Comparison of ENCODE assay signal across 15 mouse cellular contexts in genomic region chr4:41028272-41028671, GRCm38 (mm10). TPM values are rescaled to one million over a fixed set of nuclear protein-coding genes. Genes with fewer than 3 reads are reported as not detected.
DNase-seq lines count a peak whose midpoint lies in the region; ATAC-seq and TF ChIP-seq lines count a peak whose summit lies in the region.
"Had no signal": no experiment of that assay in that cellular context is flagged by ENCODE, and none has a peak within 500 bp of the region (broad histone marks: within the 10 kb centered on the region; RNA-seq: fewer than 3 reads in every experiment).

No protein-coding gene starts in this region.

- H3K27me3 ChIP-seq in kidney, adult 2 months (replicated peaks; ENCODE audit: control insufficient read depth, insufficient read depth, low read length) = no peaks in the 10 kb centered on the region
- H3K27me3 ChIP-seq in kidney, embryonic 14.5 days (ENCODE audit: control insufficient read depth, insufficient read depth, low read length) = no peaks in the 10 kb centered on the region
- H3K27me3 ChIP-seq in CH12.LX (replicated peaks) = no peaks in the 10 kb centered on the region
- H3K27me3 ChIP-seq: hindbrain, embryonic 13.5 days had no signal

- TF ChIP-seq EP300 in CH12.LX (IDR thresholded peaks at IDR 0.05; ENCODE audit: low read length) = no peak

- dilution Hi-C loops in CH12.LX (cut with MboI; ENCODE audit: extremely low pct_ligation_motif_present, extremely low pct_unique_long_range_greater_than_20kb, low sequenced_read_pairs) = no loop called here

- in situ Hi-C loops in CH12.LX (cut with MboI; ENCODE audit: low pct_ligation_motif_present, low pct_unique_long_range_greater_than_20kb, low sequenced_read_pairs) = no loop called here

- no peak for DNase-seq in kidney, adult 2 months
- DNase-seq in 416B (ENCODE audit: low read depth) (peak; percentile 71), CH12.LX (ENCODE audit: extremely low read depth) (peak; percentile 51)
- DNase-seq in c-Kit-positive CD71-positive TER-119-negative erythroid progenitor cells, embryonic 14.5 days (ENCODE audit: low read depth) = peak; percentile 42
- no peak for DNase-seq in spleen, postnatal 36 days (ENCODE audit: low spot score in 2 of 2)
- no peak for DNase-seq in adrenal gland, postnatal 4 days (ENCODE audit: low spot score in 2 of 2)
- DNase-seq in adrenal gland, adult 8-10 months = no peak
- DNase-seq: cerebellum, adult 11-12 months; gastrocnemius, postnatal 25 days had no signal

- 0 out of 2 replicates have a peak, but pooled peaks have one; percentile 8 for TF ChIP-seq CTCF in kidney, adult 2 months (conservative IDR thresholded peaks at IDR 0.05; ENCODE audit: insufficient read depth, insufficient read length, low read depth, low read length)
- TF ChIP-seq CTCF in CH12.LX (conservative IDR thresholded peaks at IDR 0.05 in 1 of 2, IDR thresholded peaks at IDR 0.05 in 1 of 2; ENCODE audit: low read depth in 2 of 2, low read length in 2 of 2) = peak; percentile 50 to 62

- no peak for TF ChIP-seq POLR2A in kidney, adult 2 months (IDR thresholded peaks at IDR 0.05; ENCODE audit: low read depth, low read length)
- no peak for TF ChIP-seq POLR2A in CH12.LX (IDR thresholded peaks at IDR 0.05; ENCODE audit: low read depth, low read length)

- H3K36me3 ChIP-seq in kidney, adult 2 months (ENCODE audit: control insufficient read depth, insufficient read depth, low read length) = no peaks in the 10 kb centered on the region
- H3K36me3 ChIP-seq in kidney, embryonic 14.5 days (ENCODE audit: control insufficient read depth, insufficient read depth, low read length) = peaks cover 21% of the 10 kb centered on the region
- H3K36me3 ChIP-seq in CH12.LX (replicated peaks in 1 of 2; ENCODE audit: control insufficient read depth in 1 of 2, insufficient read depth in 1 of 2, low read length in 1 of 2) = peaks cover 30 to 76% of the 10 kb centered on the region in 2 experiments

- H3K9ac ChIP-seq in kidney, embryonic 14.5 days (ENCODE audit: low read depth, low read length) = no peak overlapping the region
- H3K9ac ChIP-seq in CH12.LX (ENCODE audit: insufficient read depth, low read depth) = no peak overlapping the region
- H3K9ac ChIP-seq: hindbrain, embryonic 13.5 days had no signal

- H3K4me2 ChIP-seq in kidney, embryonic 14.5 days (replicated peaks; ENCODE audit: low read depth, low read length) = no peak overlapping the region
- H3K4me2 ChIP-seq in CH12.LX (ENCODE audit: insufficient read depth, low read depth, poor library complexity, severe bottlenecking) = no peak overlapping the region
- H3K4me2 ChIP-seq: hindbrain, embryonic 13.5 days had no signal

- no peak overlapping the region for H3K4me3 ChIP-seq in kidney, adult 2 months (ENCODE audit: insufficient read depth, low read depth, low read length)
- no peak overlapping the region for H3K4me3 ChIP-seq in kidney, embryonic 14.5 days (ENCODE audit: low read length)
- no peak overlapping the region for H3K4me3 ChIP-seq in CH12.LX (replicated peaks in 1 of 3; ENCODE audit: low read depth in 2 of 3, low read length in 2 of 3, poor library complexity in 1 of 3)
- H3K4me3 ChIP-seq: erythroblast, embryonic 14.5 days; hindbrain, embryonic 13.5 days; megakaryocyte, embryonic 14.5 days had no signal

- peak; percentile 8 for TF ChIP-seq RAD21 in CH12.LX (IDR thresholded peaks at IDR 0.05; ENCODE audit: low read depth, low read length)

- peak overlapping the region; percentile 52; the same call in 1 of the 2 replicates for H3K27ac ChIP-seq in kidney, adult 2 months (ENCODE audit: insufficient read depth, low read depth, low read length)
- no peak overlapping the region for H3K27ac ChIP-seq in kidney, embryonic 14.5 days (ENCODE audit: low read depth, low read length)
- no peak overlapping the region for H3K27ac ChIP-seq in CH12.LX (ENCODE audit: insufficient read depth, low read depth)
- H3K27ac ChIP-seq: hindbrain, embryonic 13.5 days had no signal

- WGBS in kidney, adult 2 months = 77% methylated on average over 4 of the region's 4 CpGs
- 81% methylated on average over 4 of the region's 4 CpGs for WGBS in kidney, embryonic 14.5 days

- H3K4me1 ChIP-seq in kidney, adult 2 months (ENCODE audit: control insufficient read depth, insufficient read depth, low read length) = peaks cover 8% of the 10 kb centered on the region; the same call in 1 of the 2 replicates
- H3K4me1 ChIP-seq in kidney, embryonic 14.5 days (ENCODE audit: control insufficient read depth, insufficient read depth, low read length) = 0 out of 2 replicates have a peak, but pooled peaks cover 3% of the 10 kb centered on the region
- peaks cover 5 to 28% of the 10 kb centered on the region in 2 experiments for H3K4me1 ChIP-seq in CH12.LX (ENCODE audit: control insufficient read depth in 1 of 2, insufficient read depth in 2 of 2)
- H3K4me1 ChIP-seq: hindbrain, embryonic 13.5 days had no signal

- H3K9me3 ChIP-seq in kidney, embryonic 14.5 days (ENCODE audit: control insufficient read depth, low read length) = no peaks in the 10 kb centered on the region
- no peaks in the 10 kb centered on the region for H3K9me3 ChIP-seq in CH12.LX (replicated peaks; ENCODE audit: low read length)
- H3K9me3 ChIP-seq: hindbrain, embryonic 13.5 days; megakaryocyte, embryonic 14.5 days had no signal

- no peak for ATAC-seq in kidney, embryonic 14.5 days (ENCODE audit: low FRiP score, low TSS enrichment)

- no peaks in the 10 kb centered on the region for H3K79me2 ChIP-seq in CH12.LX (replicated peaks; ENCODE audit: control insufficient read depth, extremely low read depth, insufficient read depth, poor library complexity, severe bottlenecking)

TF ChIP-seq in CH12.LX, 34 proteins besides CTCF, POLR2A, EP300 and RAD21:
- TF ChIP-seq RCOR1 (conservative IDR thresholded peaks at IDR 0.05; ENCODE audit: low read depth, low read length) (no peak), ZNF384 (IDR thresholded peaks at IDR 0.05; ENCODE audit: low read depth, low read length) (no peak), KAT2A (IDR thresholded peaks at IDR 0.05; ENCODE audit: insufficient replicate concordance, low read length) (no peak), MAX (IDR thresholded peaks at IDR 0.05; ENCODE audit: low read length) (no peak), SMC3 (IDR thresholded peaks at IDR 0.05; ENCODE audit: low read depth, low read length) (no peak), IRF4 (IDR thresholded peaks at IDR 0.05; ENCODE audit: low read depth, low read length) (no peak), ZC3H11A (IDR thresholded peaks at IDR 0.05; ENCODE audit: low read depth, low read length) (no peak), MAZ (IDR thresholded peaks at IDR 0.05; ENCODE audit: low read depth, low read length) (no peak), GABPA (IDR thresholded peaks at IDR 0.05; ENCODE audit: insufficient replicate concordance, low read depth, low read length) (no peak), ZKSCAN1 (IDR thresholded peaks at IDR 0.05; ENCODE audit: borderline replicate concordance, low read depth, low read length) (no peak), BHLHE40 (IDR thresholded peaks at IDR 0.05; ENCODE audit: low read depth, low read length) (no peak), JUND (conservative IDR thresholded peaks at IDR 0.05; ENCODE audit: low read depth, low read length) (no peak), TCF12 (IDR thresholded peaks at IDR 0.05; ENCODE audit: low read depth, low read length) (no peak), USF2 (conservative IDR thresholded peaks at IDR 0.05; ENCODE audit: low read depth, low read length) (no peak), MEF2A (IDR thresholded peaks at IDR 0.05; ENCODE audit: borderline replicate concordance, low read depth, low read length) (no peak)

RNA-seq across cellular contexts. Expression of gene Aqp7, which starts 19.7 kb away (rescaled TPM):
- 30.1 and 30.6 TPM in 2 replicates for polyA plus RNA-seq in kidney, adult 2 months (2012; rRNA removed)
- 0.46 and 0.53 TPM in 2 replicates for polyA plus RNA-seq in kidney, embryonic 14.5 days (2014; fragmentation: Nextera tagmentation; extraction: Ambion mirVana)
- total RNA-seq in CH12.LX (2012; rRNA removed) (not detected in 2 replicates), CH12.LX (2014; rRNA removed) (not detected in 2 replicates)
- polyA plus RNA-seq in CH12.LX (2012; ENCODE audit: insufficient read length, low read depth) = 0.10 TPM in 1 of 2 replicates, not detected in the other
- 10 to 100 TPM; 14.9 to 21.6 TPM for total RNA-seq in adrenal gland, postnatal 4 days (2021)
- total RNA-seq in adrenal gland, adult 8-10 months (2022) = 10 to 100 TPM in 3 of 4 experiments, 1 to 10 TPM in 1; 7.3 to 30.3 (median 14.6) TPM
- total RNA-seq: layer of hippocampus, adult 8-10 months; neutrophil, adult 5-6 weeks had no signal
- polyA plus RNA-seq: erythroblast, embryonic 14.5 days; hindbrain, embryonic 13.5 days had no signal

RNA-seq across cellular contexts. Expression of gene Nfx1, which starts 57.6 kb away (rescaled TPM):
- 24.3 and 25.8 TPM in 2 replicates for polyA plus RNA-seq in kidney, adult 2 months (2012; rRNA removed)
- 58.6 and 103 TPM in 2 replicates for polyA plus RNA-seq in kidney, embryonic 14.5 days (2014; fragmentation: Nextera tagmentation; extraction: Ambion mirVana)
- total RNA-seq in CH12.LX (2012; rRNA removed) = 53.7 and 55.5 TPM in 2 replicates
- 70.5 and 75.2 TPM in 2 replicates for total RNA-seq in CH12.LX (2014; rRNA removed)
- 87.0 and 89.8 TPM in 2 replicates for polyA plus RNA-seq in CH12.LX (2012; ENCODE audit: insufficient read length, low read depth)
- 100 to 1,000 TPM; 107 to 110 TPM for total RNA-seq in adrenal gland, postnatal 4 days (2021)
- total RNA-seq in adrenal gland, adult 8-10 months (2022) = 100 to 1,000 TPM in 2 of 4 experiments, 10 to 100 TPM in 2; 86.1 to 168 (median 125) TPM

Comparison
In these comparisons a context has a peak if more than half of its experiments do, and no peak if none do; other contexts are left out.
1. DNase-seq: peak in 416B (single experiment), CH12.LX (single experiment) and c-Kit-positive CD71-positive TER-119-negative erythroid progenitor cells, embryonic 14.5 days (single experiment); none in kidney, adult 2 months (single experiment), spleen, postnatal 36 days (0 of 2), adrenal gland, postnatal 4 days (0 of 2) and adrenal gland, adult 8-10 months (single experiment).
2. RNA of gene Aqp7, which starts 19.7 kb away (total RNA-seq): 14.9 to 21.6 TPM in adrenal gland, postnatal 4 days and 7.3 to 30.3 TPM in adrenal gland, adult 8-10 months; not detected in CH12.LX; every median in the first group is over 4 times any median in the second.